Mouse (Mus musculus) E14TG2a.4 (cell line): Measurements from ENCODE around the gene Pitpnb.
A peak's percentile ranks its signal among the peaks of the same experiment; 100 is the strongest.

Experiments
- H3K27me3 ChIP-seq: 2 replicates; pipeline ENCODE4 v1.6.1; 2014; ENCODE audit warnings: low read length, control low read depth; ENCODE audit not compliant: insufficient read depth
- H3K36me3 ChIP-seq: 2 replicates; pipeline ENCODE4 v1.6.1; 2014; ENCODE audit warnings: low read length, control low read depth; ENCODE audit not compliant: insufficient read depth
- H3K4me1 ChIP-seq: replicated peaks from 2 replicates; pipeline ENCODE4 v1.6.1; 2014; ENCODE audit warnings: low read depth, low read length, control low read depth
- H3K4me3 ChIP-seq: replicated peaks from 2 replicates; pipeline ENCODE4 v1.5.1; 2014; ENCODE audit warnings: mild to moderate bottlenecking, low read length
- H3K9me3 ChIP-seq: 2 replicates; pipeline ENCODE4 v1.6.1; 2014; ENCODE audit warnings: low read length, control low read depth
- CTCF ChIP-seq: conservative IDR thresholded peaks from 2 replicates; pipeline ENCODE4 v1.5.1; 2014; ENCODE audit warnings: low read length
- NANOG ChIP-seq: IDR thresholded peaks from 2 replicates; pipeline ENCODE4 v1.6.1; 2014; ENCODE audit warnings: borderline replicate concordance, low read length, mixed read lengths
- POU5F1 ChIP-seq: IDR thresholded peaks from 2 replicates; pipeline ENCODE4 v1.6.1; 2014; ENCODE audit warnings: low read length, borderline replicate concordance

Gene Pitpnb

GRCm38 (mm10) chr5:111423616-111424015, 93.1 kb downstream of the Pitpnb start:
- Histone ChIP-seq H3K36me3 (no peaks in the 10 kb centered on the region), H3K27me3 (peaks cover 88% of the 10 kb centered on the region), H3K4me1 (peaks cover 25% of the 10 kb centered on the region), H3K4me3 (no peak overlapping the region), H3K9me3 (no peaks in the 10 kb centered on the region)
- TF ChIP-seq NANOG (no peak), CTCF (no peak), POU5F1 (no peak)

GRCm38 (mm10) chr5:111425813-111426212, 95.2 kb downstream of the Pitpnb start:
- Histone ChIP-seq H3K27me3 (peaks cover 74% of the 10 kb centered on the region), H3K4me3 (no peak overlapping the region), H3K4me1 (peaks cover 9% of the 10 kb centered on the region), H3K9me3 (no peaks in the 10 kb centered on the region), H3K36me3 (no peaks in the 10 kb centered on the region)
- TF ChIP-seq CTCF (no peak), POU5F1 (no peak), NANOG (no peak)

- no peak overlapping the region for H3K4me3 ChIP-seq
- TF ChIP-seq CTCF (no peak), NANOG (no peak), POU5F1 (no peak)
- H3K36me3 ChIP-seq: no peaks in the 10 kb centered on the region
- H3K4me1 ChIP-seq: peaks cover 5% of the 10 kb centered on the region
- H3K27me3 ChIP-seq: peaks cover 74% of the 10 kb centered on the region
- H3K9me3 ChIP-seq: no peaks in the 10 kb centered on the region
These were observed 95.7 kb downstream of the Pitpnb start for GRCm38 (mm10) chr5:111426249-111426648.

- H3K27me3 ChIP-seq: peaks cover 70% of the 10 kb centered on the region
- TF ChIP-seq POU5F1: no peak
- TF ChIP-seq NANOG: no peak
- no peak for TF ChIP-seq CTCF
- H3K4me1 ChIP-seq: peaks cover 11% of the 10 kb centered on the region
- H3K9me3 ChIP-seq: no peaks in the 10 kb centered on the region
- H3K36me3 ChIP-seq: no peaks in the 10 kb centered on the region
- H3K4me3 ChIP-seq: no peak overlapping the region
These were observed 98.3 kb downstream of the Pitpnb start for GRCm38 (mm10) chr5:111428882-111429281.

- TF ChIP-seq NANOG: no peak
- no peak for TF ChIP-seq CTCF
- no peak for TF ChIP-seq POU5F1
- no peaks in the 10 kb centered on the region for H3K9me3 ChIP-seq
- peaks cover 20% of the 10 kb centered on the region for H3K4me1 ChIP-seq
- H3K27me3 ChIP-seq: peaks cover 70% of the 10 kb centered on the region
- no peaks in the 10 kb centered on the region for H3K36me3 ChIP-seq
- H3K4me3 ChIP-seq: no peak overlapping the region
These were observed 99.2 kb downstream of the Pitpnb start for GRCm38 (mm10) chr5:111429726-111430125.

GRCm38 (mm10) chr5:111431007-111431730, 100.6 kb downstream of the Pitpnb start:
- Histone ChIP-seq H3K9me3 (no peaks in the 10 kb centered on the region), H3K4me1 (peaks cover 34% of the 10 kb centered on the region), H3K36me3 (no peaks in the 10 kb centered on the region), H3K27me3 (peaks cover 78% of the 10 kb centered on the region), H3K4me3 (no peak overlapping the region)
- TF ChIP-seq POU5F1: no peak
- no peak for TF ChIP-seq NANOG
- no peak for TF ChIP-seq CTCF

- H3K36me3 ChIP-seq: no peaks in the 10 kb centered on the region
- H3K4me1 ChIP-seq: peaks cover 51% of the 10 kb centered on the region
- H3K27me3 ChIP-seq: peaks cover 76% of the 10 kb centered on the region
- no peak overlapping the region for H3K4me3 ChIP-seq
- no peaks in the 10 kb centered on the region for H3K9me3 ChIP-seq
- TF ChIP-seq NANOG (no peak), CTCF (no peak), POU5F1 (no peak)
These were observed 102.3 kb downstream of the Pitpnb start for GRCm38 (mm10) chr5:111432842-111433241.

- TF ChIP-seq NANOG (no peak), POU5F1 (no peak), CTCF (no peak)
- no peaks in the 10 kb centered on the region for H3K36me3 ChIP-seq
- peak overlapping the region; percentile 26 for H3K4me3 ChIP-seq
- H3K27me3 ChIP-seq: peaks cover 67% of the 10 kb centered on the region
- no peaks in the 10 kb centered on the region for H3K9me3 ChIP-seq
- H3K4me1 ChIP-seq: peaks cover 67% of the 10 kb centered on the region
These were observed 103.8 kb downstream of the Pitpnb start for GRCm38 (mm10) chr5:111434342-111434842.
